Mouse (Mus musculus): ENCODE results near the gene Slc13a3. TPM values are rescaled to one million over a fixed set of nuclear protein-coding genes. Genes with fewer than 3 reads are reported as not detected.

Slc13a3 gene
- polyA plus RNA-seq, 1 experiment: 0.62 TPM

GRCm38 (mm10) chr2:165364334-165365091 is 108.5 kb downstream of the Slc13a3 start:
- DNase-seq (ENCODE audit: low spot score): no peak

DNA sequence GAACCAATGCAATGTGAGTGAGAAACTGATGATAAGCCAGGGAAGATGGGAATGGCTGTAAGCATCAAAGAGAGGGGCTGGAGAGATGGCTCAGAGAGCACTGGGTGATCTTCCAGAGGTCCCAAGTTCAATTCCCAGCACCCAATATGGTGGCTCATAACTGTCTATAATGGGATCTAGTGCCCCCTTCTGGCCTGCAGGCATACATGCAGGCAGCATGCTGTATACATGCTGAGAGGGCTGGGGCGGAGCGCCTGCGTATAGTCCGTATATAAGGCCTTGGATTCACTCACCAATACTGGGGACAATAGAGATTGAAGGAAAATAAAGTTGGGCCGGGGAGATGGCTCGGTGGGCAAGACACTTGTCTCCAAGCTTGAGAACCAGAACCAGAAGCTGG is 109.7 kb downstream of the Slc13a3 start:
- no peak for DNase-seq (ENCODE audit: low spot score)

DNA sequence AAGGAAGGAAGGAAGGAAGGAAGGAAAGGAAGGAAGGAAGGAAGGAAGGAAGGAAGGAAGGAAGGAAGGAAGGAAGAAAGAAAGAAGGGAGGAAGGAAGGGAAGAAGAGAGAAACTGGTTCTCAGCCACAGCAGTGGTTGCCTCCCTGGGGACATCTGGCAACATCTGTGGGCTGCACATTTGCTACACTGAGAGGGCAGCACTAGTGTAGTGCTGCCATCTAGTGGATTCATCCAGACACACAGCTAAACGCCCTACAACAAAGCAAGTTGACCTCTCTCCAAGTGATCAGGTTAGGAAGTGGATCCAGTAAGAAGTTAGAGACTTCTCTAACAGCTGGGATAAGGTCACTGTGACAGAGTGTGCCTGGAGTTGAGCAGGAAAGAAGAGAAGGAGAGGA is 112.2 kb downstream of the Slc13a3 start:
- DNase-seq (ENCODE audit: low spot score): no peak

Other genes with a start within 250 kb of the Slc13a3 start
- gene Cdh22, start 238.4 kb downstream of the Slc13a3 start, polyA plus RNA-seq (2012; rRNA removed): 0.98 and 1.1 TPM in 2 replicates
- 36.0 and 36.1 TPM in 2 replicates for gene Slc35c2, start 185.4 kb downstream of the Slc13a3 start, polyA plus RNA-seq (2012; rRNA removed)
- gene Elmo2, start 146.8 kb downstream of the Slc13a3 start, polyA plus RNA-seq (2012; rRNA removed): 33.8 and 36.2 TPM in 2 replicates
- 0.01 TPM in 1 of 2 replicates, not detected in the other for gene Zfp663, start 104.5 kb downstream of the Slc13a3 start, polyA plus RNA-seq (2012; rRNA removed)
- gene Zfp334, start 85.0 kb downstream of the Slc13a3 start, polyA plus RNA-seq (2012; rRNA removed): 2.7 and 3.4 TPM in 2 replicates
- gene Ocstamp, start 72.8 kb downstream of the Slc13a3 start, polyA plus RNA-seq (2012; rRNA removed): 0.01 and 0.03 TPM in 2 replicates
- 17.6 and 19.6 TPM in 2 replicates for gene Trp53rka, start 20.1 kb upstream of the Slc13a3 start, polyA plus RNA-seq (2012; rRNA removed)
- 7.1 and 7.3 TPM in 2 replicates for gene Slc2a10, start 30.6 kb upstream of the Slc13a3 start, polyA plus RNA-seq (2012; rRNA removed)
- 12.4 and 14.9 TPM in 2 replicates for gene Eya2, start 121.8 kb upstream of the Slc13a3 start, polyA plus RNA-seq (2012; rRNA removed)

Data from urinary bladder, adult 2 months (tissue).